Mouse (Mus musculus): ENCODE measurements around the gene Ergic1.

Ergic1 gene

DNA sequence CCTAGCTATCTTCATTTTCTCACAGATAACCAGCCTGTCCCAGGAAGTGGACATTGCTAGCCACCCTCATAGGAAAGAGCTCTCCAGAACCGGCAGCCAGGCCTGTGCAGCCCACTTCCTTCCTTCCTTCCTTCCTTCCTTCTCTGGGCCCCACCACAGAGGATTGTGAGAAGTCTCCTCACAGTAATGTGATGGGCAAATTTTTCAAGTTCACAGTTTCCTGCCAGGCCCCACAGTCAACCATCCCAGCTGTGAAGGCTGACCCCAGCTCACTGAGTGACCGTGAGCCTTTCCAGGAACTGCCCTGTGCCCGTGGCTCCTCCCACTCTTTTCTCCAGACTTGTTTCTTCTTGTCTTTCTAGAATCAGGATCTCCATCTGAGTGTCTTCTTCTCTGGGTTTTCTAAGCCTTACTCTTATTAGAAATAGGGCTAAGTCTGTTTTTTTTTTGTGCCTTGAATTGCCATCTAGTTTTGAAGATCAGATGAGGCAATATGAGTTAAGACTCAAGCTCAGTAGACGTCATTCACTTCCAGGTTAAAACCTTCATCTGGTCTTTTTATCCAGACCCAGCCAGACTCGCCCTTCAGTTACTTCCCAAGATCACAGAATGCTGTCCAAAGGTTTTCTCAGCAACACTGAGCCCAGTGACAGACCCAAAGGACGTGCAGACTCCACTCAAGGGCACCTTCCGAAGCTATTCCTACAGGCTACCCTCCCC is 34.3 kb downstream of the Ergic1 start:
- intact Hi-C loops (cut with DNase I), result no loop called here

- intact Hi-C loops (cut with DNase I), result no loop called here
Observed at GRCm38 (mm10) chr17:26596168-26596658, 34.9 kb downstream of the Ergic1 start.

DNA sequence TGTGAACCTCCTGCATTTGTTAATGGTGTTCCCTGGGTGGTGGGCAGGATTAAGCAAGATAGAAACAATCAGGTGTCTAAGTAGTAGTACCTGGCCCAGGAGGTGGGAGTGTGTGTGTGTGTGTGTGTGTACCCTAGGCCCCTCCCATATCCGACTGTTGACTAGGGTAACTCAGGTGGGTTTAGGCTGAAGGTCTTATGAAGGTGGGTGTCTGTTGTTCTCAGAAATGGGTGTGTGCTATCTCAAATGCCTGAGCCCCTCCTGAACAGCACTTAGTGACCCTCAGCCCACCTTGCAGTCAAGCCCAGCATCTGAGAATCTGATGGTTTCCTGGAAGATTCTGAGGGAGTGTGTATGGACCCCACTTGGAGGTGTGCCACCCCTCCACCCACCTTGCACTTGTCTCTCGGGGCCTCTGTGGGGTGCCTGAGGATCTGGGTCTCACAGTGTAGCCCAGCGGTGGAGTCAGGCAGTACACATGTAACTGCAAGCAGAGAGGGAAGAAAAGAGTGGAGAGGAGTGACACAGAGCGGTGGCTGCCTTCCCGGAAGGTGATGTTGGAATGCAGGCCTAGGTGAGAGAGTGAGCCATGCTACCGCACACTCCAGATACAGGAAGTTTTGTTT is 35.7 kb downstream of the Ergic1 start:
- intact Hi-C loops (cut with DNase I), result no loop called here

DNA sequence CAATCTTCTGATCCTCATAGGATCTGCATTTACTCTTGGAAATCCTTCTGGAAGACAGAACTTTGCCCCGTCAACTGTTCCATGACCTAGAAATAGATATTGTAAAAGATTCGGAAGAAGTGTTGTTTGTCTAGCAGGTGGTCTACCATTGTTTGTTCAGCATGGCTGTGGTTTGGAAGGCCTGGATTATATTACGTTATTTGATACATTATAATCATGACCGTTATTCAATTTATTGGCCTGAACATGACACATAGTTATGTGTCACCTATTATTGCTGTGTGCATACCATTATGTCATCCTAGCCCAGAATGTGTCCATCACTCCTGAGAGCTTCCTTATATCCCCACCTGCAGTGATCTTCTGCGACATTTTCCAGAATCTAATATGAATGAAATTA is 37.6 kb downstream of the Ergic1 start:
- intact Hi-C loops (cut with DNase I), result no loop called here

DNA sequence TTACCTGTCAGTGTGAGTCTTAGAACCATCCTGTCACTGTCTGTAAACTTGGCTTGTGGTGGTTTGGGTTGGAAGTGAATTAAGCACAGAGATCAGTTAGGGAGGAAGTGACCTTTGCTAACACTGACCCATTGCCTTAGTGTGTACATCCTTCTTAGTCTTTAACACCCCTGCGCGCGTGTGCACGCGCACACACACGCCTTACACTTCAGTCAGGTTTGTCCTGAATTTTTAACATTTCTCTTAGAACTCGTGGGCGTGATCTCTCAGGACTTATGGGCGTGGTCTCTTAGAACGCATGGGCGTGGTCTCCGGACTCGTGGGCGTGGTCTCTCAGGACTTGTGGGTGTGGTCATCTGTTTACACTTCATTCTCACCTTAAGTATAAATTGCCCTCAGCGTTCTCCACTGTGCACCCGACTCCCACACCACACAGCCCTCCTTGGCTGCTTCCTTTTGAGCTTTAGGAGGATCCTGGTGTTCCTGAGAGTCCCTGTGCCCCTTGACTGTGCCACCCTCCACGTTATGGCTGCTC is 39.7 kb downstream of the Ergic1 start:
- intact Hi-C loops (cut with DNase I), result no loop called here

DNA sequence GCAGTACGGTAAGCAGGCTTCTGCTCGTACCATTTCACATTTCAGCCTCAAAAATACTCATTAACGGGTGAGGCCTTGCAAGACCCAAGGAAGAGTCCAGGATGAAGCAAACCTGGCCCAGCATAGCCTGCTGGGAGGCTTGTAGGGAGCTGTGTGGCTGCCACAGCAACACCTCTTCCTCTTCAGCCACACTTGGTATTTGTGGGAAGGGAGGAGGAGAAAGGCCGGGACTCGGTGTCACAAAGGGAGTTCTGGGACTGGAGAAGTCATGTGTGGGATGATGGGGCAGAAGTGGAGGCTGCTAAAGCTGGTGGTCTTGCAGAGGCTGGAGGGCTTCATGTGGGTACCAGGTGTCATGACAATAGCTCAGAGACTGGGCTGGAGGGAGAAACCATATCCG is 40.2 kb downstream of the Ergic1 start:
- intact Hi-C loops (cut with DNase I), result no loop called here

GRCm38 (mm10) chr17:26601926-26602325 is 40.6 kb downstream of the Ergic1 start:
- intact Hi-C loops (cut with DNase I), result no loop called here

DNA sequence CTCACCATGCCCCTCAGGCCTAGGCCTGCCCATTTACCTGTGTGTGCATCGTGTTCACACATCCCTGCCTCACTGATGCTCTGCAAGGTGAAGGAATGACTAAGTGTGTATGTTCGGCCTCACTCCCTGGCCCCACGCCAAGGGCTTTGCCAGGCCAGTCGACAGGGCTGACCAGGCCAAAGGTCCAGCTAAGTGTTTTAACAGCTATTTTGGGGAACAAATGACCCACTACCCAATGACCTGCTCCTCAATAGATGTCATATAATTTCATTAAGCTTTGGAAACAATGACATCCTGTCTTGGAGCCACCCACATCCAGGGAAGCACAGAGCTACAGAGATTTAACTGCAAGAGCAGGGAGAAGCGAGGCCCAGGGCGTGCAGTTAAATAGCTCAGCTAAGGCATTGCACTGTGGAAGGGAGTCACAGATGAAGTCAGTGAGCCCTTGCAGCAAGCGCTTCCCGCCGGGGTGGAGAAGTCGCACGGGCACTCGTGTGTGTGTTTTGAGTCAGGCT is 41.1 kb downstream of the Ergic1 start:
- intact Hi-C loops (cut with DNase I), result no loop called here

- intact Hi-C loops (cut with DNase I), result no loop called here
Observed at GRCm38 (mm10) chr17:26603311-26603710, 42.0 kb downstream of the Ergic1 start.

DNA sequence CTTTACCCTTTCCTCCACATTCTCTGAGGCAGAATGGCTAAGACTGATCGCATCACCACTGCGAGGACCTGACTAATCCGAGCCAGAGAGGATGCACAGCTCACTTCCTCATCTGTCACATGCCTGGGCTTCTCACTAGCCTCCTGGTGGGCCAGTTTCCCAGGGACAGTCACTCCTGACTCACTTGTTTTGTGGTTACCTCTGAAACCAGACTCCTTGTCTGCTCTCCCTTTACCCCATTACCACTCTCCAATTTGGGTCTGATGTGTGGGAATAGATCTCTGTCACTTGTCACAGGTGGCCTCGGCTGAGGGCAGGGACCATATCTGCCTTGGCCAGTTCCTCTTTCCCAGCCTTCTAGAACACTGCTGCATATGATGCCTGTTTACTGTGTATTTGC is 44.3 kb downstream of the Ergic1 start:
- intact Hi-C loops (cut with DNase I), result no loop called here

- intact Hi-C loops (cut with DNase I), result no loop called here
Observed at GRCm38 (mm10) chr17:26606516-26606915, 45.2 kb downstream of the Ergic1 start.

- intact Hi-C loops (cut with DNase I), result no loop called here
Observed at GRCm38 (mm10) chr17:26608348-26608747, 47.1 kb downstream of the Ergic1 start.

GRCm38 (mm10) chr17:26608877-26609276 is 47.6 kb downstream of the Ergic1 start:
- intact Hi-C loops (cut with DNase I), result no loop called here

DNA sequence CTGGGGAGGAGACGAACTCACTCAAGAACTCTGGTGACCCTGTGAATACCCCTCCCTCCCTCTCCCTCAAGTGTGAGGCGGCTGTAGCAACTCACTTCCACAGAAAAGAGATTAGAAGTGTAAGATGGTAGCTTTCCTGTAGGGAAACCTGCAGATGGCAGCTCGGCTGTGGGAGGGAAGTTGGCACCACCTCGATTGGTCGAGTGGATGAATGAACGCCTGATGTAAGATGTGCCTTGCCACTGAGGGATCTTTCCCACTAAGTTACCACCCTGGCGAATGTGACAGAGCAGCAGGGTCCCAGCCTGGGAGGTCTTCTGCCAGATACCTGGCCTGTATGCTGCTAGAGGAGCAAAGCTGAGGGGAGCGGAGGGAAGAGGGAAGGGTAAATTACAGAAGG is 48.5 kb downstream of the Ergic1 start:
- intact Hi-C loops (cut with DNase I), result no loop called here

- intact Hi-C loops (cut with DNase I), result no loop called here
Observed at GRCm38 (mm10) chr17:26611328-26611727, 50.0 kb downstream of the Ergic1 start.

- intact Hi-C loops (cut with DNase I), result no loop called here
Observed at GRCm38 (mm10) chr17:26611918-26612317, 50.6 kb downstream of the Ergic1 start.

DNA sequence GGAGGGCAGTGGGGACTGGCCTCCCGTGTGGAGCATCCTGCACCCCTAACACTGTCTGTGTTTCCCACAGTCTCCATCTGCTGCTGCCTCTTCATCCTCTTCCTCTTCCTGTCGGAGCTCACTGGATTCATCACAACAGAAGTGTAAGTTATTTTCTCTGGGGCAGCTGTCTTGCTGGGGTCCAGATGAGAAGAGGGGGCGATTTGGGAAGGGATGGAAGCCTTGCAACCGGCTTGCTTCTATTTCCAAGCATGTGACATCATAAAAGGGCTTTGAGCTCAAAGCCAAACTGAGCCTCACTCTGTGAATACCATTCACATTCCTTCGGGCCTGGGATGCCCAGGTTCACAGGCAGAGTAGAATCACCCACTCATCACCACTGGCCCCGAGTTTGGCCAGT is 53.0 kb downstream of the Ergic1 start:
- intact Hi-C loops (cut with DNase I), result no loop called here

DNA sequence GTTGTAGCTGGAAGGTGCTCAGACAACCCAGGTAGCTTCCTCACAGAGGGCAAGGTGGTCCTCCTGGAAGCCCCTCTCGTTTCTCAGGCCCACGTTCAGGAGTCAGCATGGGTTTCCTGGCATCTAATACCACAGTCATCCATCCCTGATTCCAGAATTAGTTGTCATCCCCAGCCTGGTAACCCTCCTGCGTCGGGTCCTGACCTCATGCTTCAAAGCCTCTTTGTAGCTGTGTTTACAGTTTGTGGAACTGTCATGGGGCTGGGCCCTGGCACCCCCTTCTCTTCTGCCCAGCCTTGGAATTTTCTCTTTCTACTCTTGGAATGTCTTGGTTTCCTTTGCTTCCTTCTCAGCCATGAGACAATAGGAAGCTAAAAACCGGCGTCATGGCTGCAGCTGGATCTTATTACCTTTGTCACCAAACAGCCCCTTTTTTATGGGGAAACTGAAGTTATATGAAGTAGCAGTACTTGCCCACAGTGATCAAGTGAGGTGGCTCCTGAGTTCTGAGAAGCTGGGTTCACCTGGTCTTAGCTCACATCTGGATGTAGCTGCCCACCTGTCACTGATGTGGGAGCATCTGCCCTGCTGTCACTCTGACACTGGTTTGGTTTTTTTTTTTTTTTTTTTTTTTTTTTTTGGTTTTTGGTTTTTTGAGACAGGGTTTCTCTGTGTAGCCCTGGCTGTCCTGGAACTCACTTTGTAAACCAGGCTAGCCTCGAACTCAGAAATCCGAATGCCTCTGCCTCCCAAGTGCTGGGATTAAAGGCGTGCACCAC is 53.6 kb downstream of the Ergic1 start:
- intact Hi-C loops (cut with DNase I), result no loop called here

DNA sequence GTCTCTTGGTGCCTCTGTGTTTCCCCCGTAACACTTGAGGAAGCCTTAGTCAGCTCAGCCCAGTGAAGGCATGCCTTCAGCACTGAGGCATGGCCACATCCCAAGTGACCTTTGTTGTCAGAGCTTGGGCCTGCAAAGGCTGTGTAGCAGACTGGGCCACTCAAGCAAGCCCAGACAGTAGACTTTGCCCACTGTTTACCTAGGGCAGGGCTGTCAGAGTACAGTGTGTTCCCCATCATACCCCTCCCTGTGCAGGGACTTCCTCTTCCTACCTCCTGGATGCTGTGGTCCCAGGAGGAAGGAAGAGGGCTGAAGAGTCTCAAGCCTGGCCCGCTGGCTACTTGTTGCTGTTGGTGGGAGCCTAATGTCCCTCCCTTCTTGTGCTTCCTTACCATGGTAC is 55.4 kb downstream of the Ergic1 start:
- intact Hi-C loops (cut with DNase I), result no loop called here

- intact Hi-C loops (cut with DNase I), result no loop called here
Observed at GRCm38 (mm10) chr17:26618498-26618897, 57.2 kb downstream of the Ergic1 start.

GRCm38 (mm10) chr17:26619577-26619976 is 58.3 kb downstream of the Ergic1 start:
- intact Hi-C loops (cut with DNase I), result no loop called here

GRCm38 (mm10) chr17:26620292-26620691 is 59.0 kb downstream of the Ergic1 start:
- intact Hi-C loops (cut with DNase I), result no loop called here
